Mouse (Mus musculus) retina, embryonic 14.5 days (tissue): ENCODE measurements around the gene Bcl10.
"Not testable (repeated sequence)": the region's sequence is repeated elsewhere in the genome, so short reads cannot be mapped to it uniquely, and the experiment has no call there.

Source experiments
- DNase-seq: peaks from one replicate; pipeline ENCODE4 v3.0.0-alpha.2; 2015; ENCODE audit warnings: low spot score

Gene Bcl10

GRCm38 (mm10) chr3:145950034-145950814 lies 27.6 kb downstream of the Bcl10 start:
- DNase-seq = peak; percentile 78

DNA sequence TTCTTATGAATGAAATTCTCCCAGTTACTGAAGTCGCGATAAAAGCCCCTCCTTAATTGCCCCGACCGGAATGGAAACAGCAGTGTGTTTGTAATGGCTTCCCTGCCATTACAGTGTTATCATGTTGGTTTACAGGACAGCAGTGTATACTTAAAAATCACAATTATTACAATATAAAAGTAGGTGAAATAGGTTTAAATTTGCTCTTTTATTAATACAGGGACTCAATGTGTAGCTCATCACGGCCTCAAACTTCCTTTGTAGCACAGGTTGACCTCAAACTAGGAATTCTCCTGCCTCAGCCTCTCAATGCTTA lies 28.2 kb downstream of the Bcl10 start:
- no peak for DNase-seq

GRCm38 (mm10) chr3:145951287-145952165 lies 28.9 kb downstream of the Bcl10 start:
- no peak for DNase-seq

DNA sequence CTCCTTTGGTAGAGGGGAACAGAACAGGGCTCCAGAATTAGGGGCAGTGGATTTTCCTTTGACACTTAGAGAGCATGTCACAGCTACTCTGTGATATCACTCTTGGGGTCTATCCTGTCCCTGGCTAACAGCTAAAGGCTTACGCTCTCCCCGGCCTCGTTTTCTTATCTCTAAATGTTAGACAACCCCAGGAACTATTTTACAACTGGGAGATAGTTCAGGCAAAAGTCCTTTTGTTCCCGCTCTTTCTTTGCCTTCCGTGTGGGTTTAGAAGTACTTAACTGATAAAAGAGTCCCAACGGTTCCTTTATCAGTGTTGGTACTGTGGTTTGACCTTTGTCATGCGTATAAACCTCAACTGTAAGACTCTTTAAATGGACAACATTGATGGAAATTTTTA lies 30.3 kb downstream of the Bcl10 start:
- DNase-seq = no peak

DNA sequence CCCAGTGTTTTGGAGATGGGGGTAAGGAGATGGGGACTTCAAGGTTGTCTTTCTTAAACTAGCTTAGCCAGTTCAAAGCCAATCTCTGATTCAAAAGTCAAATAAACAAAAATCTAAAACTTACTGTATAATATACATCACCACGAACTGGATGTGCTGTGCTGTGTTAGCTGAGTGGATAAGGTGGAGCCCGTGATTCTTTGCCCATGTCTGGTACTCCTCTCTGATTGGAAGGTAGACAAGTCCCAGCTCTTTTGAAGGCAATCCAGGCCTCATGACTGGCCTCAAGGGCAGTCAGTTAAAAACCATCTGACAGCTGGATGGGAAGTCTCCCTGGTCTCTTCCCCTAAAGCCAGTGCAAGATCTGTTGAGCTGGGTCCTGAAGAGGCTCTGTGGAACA lies 30.8 kb downstream of the Bcl10 start:
- DNase-seq = no peak

DNA sequence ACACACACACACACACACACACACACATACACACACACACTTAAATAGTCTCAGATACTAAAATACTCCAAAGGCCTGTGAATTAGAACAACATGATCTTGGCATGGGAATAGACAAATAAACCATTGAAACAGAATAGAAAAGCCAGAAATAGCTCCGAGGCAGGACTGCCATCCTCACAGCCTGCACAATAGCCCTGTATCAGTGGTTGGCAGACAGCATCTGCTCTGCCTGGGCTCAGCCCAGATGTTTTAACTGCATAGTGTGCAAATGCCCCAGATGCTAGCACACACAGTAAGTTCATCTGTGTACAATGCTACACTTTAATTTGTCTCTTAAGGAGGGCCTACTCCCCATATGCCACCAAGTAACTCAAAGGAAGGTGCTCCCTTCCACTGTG lies 37.2 kb downstream of the Bcl10 start:
- no peak for DNase-seq

- DNase-seq = no peak
Measured at GRCm38 (mm10) chr3:145962411-145962810, 39.8 kb downstream of the Bcl10 start.

GRCm38 (mm10) chr3:145963101-145964017 lies 40.8 kb downstream of the Bcl10 start:
- DNase-seq = no peak

DNA sequence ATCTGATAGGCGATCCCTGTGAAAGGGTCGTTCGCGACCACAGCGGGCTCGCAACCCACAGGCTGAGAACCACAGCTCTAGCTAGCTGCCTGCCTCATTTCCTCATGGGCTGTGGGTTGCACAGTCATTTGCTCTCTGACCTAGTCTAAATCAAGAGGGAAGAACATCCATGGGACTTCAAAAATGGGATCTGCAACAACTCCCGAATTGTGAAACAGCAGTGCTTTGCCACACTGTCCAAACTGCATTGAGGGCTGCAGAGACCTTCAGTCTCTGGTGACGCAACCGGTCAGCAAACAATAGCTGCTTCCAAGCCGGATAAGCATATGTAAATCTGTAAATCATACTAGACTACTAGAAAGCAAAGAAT lies 41.4 kb downstream of the Bcl10 start:
- DNase-seq = peak; percentile 39

DNA sequence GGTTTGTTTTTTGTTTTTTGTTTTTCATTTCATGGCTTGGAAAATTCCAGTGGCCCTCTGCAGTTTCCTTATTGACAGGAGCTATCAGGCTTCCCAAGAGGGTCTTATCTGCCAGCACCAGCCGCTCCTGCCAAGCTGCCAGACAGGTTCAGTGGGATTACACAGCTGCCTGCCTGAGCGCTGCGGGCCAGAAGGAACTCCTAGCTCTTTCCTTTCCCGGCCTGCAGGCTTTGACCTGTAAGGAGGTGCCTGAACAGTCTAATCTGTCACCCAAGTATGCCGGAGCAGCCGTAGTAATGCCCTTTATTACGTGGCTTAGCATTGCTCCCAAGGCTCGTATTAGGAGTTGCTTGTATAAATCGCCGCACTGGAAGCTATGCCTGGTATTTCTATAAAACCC lies 41.9 kb downstream of the Bcl10 start:
- DNase-seq = peak; percentile 53

- DNase-seq = not testable (repeated sequence)
Measured at GRCm38 (mm10) chr3:145965583-145965982, 43.0 kb downstream of the Bcl10 start.

DNA sequence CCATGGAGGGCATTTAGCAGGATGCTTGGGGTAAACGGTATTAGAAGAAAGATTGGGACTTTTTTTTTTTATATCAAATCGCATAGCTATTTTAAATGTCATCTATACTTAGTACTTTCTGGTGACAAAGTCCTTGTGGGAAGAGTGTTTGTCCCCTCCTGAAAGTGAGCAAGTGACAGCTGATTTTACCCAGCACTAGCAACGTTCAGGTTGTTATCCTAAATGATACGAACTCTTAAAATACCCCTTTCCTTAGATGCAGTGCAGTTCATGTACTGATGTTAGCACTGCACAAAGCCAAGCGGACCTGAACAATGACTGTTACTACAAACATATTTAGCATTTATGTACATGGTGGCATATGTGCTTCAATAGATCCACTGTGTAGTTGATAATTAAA lies 44.2 kb downstream of the Bcl10 start:
- no peak for DNase-seq

DNA sequence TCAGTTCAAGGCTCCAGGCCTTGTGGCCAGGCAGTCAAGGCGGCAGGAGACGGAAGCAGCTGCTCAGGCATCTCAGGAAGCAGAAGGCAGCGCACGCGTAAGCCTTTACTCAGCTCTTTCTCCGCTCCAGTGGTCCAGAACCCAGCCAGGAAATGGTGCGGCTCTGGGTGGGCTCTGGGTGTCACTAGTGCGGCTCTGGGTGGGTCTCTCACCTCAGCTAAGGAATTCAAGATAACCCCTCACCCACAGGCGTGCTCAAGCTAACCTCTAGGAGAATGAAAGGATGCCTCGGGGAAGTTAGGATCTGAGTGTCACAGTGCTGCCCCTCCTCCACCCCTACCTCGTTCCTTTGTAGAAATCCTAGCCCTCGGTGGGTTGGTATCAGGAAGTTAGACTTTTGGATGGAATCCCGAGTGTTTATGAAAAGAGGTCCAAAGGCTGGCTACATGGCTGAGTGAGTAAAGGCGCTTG lies 46.5 kb downstream of the Bcl10 start:
- no peak for DNase-seq

DNA sequence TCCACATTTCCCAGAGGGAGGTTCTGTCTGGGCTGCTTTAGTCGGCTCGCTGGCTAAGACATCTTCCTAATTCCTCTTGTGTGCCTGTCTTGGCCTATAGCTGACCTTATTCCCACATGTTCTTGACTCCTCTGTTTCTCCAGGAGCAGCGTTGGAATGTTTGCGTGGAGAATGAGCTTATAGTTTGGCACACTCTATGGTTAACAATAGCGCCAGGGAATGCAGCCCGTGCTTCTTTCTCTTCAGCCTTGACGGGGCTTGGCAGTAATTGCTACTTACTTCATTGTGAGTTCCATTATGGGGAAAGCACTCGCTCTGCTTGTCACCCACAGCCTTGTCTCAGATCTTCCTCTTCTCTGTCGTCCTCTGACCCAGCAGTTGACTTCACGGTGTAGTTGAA lies 48.9 kb downstream of the Bcl10 start:
- DNase-seq = no peak

DNA sequence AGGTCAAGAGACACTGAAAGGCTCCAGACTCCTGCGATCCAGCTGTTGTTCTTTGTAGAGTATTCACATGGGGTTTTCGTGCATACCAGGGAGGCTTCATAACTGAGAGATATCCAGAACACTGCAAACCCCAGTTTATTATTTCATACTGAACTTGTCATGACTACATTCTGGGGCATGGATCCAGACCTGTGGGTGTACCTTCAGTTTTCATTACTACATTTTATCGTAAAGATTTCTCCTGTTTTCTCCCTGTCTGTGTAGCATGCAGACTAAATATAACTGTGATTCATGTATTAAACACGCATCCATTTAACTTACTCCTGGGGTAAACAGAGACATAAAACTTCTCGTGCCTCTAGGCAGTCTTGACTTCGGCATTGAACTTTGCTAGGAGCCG lies 52.4 kb downstream of the Bcl10 start:
- no peak for DNase-seq
